Mouse (Mus musculus) layer of hippocampus, postnatal 10 days (tissue): ENCODE measurements at regions not wholly inside any gene's neighbourhood (a gene's known extent, or its start where the extent isn't known, plus 50 kb on each side); places are given as distances from the start of the nearest gene placed in this dataset.

ENCODE experiments used
- DNase-seq, 2 experiments: peaks; one replicate each; pipeline ENCODE4 v3.0.0; 2021; ENCODE audit warnings: low spot score in 2 of 2

- DNase-seq: no peak
Observed at GRCm38 (mm10) chr4:154726636-154727045, 59.0 kb upstream of the Actrt2 start.

GRCm38 (mm10) chr4:154727945-154728344 is 60.3 kb upstream of the Actrt2 start:
- no peak for DNase-seq

GRCm38 (mm10) chr4:154730646-154731045 is 63.0 kb upstream of the Actrt2 start:
- no peak for DNase-seq

- DNase-seq: no peak
Observed at GRCm38 (mm10) chr4:154731345-154731744, 63.7 kb upstream of the Actrt2 start.

- no peak for DNase-seq
Observed at GRCm38 (mm10) chr4:154736071-154736470, 68.4 kb upstream of the Actrt2 start.

GRCm38 (mm10) chr4:154741123-154741890 is 73.6 kb upstream of the Actrt2 start:
- DNase-seq: no peak

GRCm38 (mm10) chr4:154746323-154747005 is 78.8 kb upstream of the Actrt2 start:
- DNase-seq: no peak

GRCm38 (mm10) chr4:154747006-154747343 is 79.3 kb upstream of the Actrt2 start:
- DNase-seq: no peak

GRCm38 (mm10) chr4:154749160-154749559 is 81.5 kb upstream of the Actrt2 start:
- peak; percentile 37 to 40 for DNase-seq

GRCm38 (mm10) chr4:154749996-154750395 is 82.3 kb upstream of the Actrt2 start:
- no peak for DNase-seq

GRCm38 (mm10) chr4:154750440-154751107 is 82.9 kb upstream of the Actrt2 start:
- no peak for DNase-seq

- peak; percentile 28 to 43 for DNase-seq
Observed at GRCm38 (mm10) chr4:154754445-154754844, 82.8 kb upstream of the Ttc34 start.

GRCm38 (mm10) chr4:154756740-154757446 is 80.4 kb upstream of the Ttc34 start:
- peak in 1 of 2 experiments; percentile 11 for DNase-seq

- DNase-seq: peak in 1 of 2 experiments; percentile 14
Observed at GRCm38 (mm10) chr4:154759881-154760280, 77.4 kb upstream of the Ttc34 start.

GRCm38 (mm10) chr4:154764238-154764637 is 73.0 kb upstream of the Ttc34 start:
- no peak for DNase-seq

- no peak for DNase-seq
Observed at GRCm38 (mm10) chr4:154766158-154766557, 71.1 kb upstream of the Ttc34 start.

- no peak for DNase-seq
Observed at GRCm38 (mm10) chr4:154771330-154772076, 65.8 kb upstream of the Ttc34 start.

GRCm38 (mm10) chr4:154772077-154772462 is 65.2 kb upstream of the Ttc34 start:
- no peak for DNase-seq

GRCm38 (mm10) chr4:154773830-154774229 is 63.4 kb upstream of the Ttc34 start:
- no peak for DNase-seq

GRCm38 (mm10) chr4:154774332-154774731 is 62.9 kb upstream of the Ttc34 start:
- no peak for DNase-seq

GRCm38 (mm10) chr4:154778818-154779217 is 58.4 kb upstream of the Ttc34 start:
- no peak for DNase-seq
